Mouse (Mus musculus) kidney, embryonic 14.5 days (tissue): Measurements from ENCODE around the gene Mad1l1. TPM values are rescaled to one million over a fixed set of nuclear protein-coding genes. Genes with fewer than 3 reads are reported as not detected.

ENCODE experiments used
- polyA plus RNA-seq: library from polyadenylated mRNA; unstranded; fragments of >200 nt; fragmentation: Nextera tagmentation; extraction: Ambion mirVana; gene quantifications from 2 replicates; pipeline ENCODE4 v1.2.1, GENCODE M21; 2014

The Mad1l1 gene
- polyA plus RNA-seq, 1 experiment from 2014 or later = 47.4 TPM

Other genes starting within 250 kb of the Mad1l1 start
- 53.7 and 61.4 TPM in 2 replicates for gene Nudt1, start 104 bp upstream of the Mad1l1 start, polyA plus RNA-seq
- gene Mrm2, start 10.3 kb upstream of the Mad1l1 start, polyA plus RNA-seq = 19.5 and 22.0 TPM in 2 replicates
- gene Snx8, start 67.7 kb upstream of the Mad1l1 start, polyA plus RNA-seq = 10.5 and 12.9 TPM in 2 replicates
- gene Eif3b, start 97.8 kb upstream of the Mad1l1 start, polyA plus RNA-seq = 139 and 188 TPM in 2 replicates
- not detected in 2 replicates for gene Gm4869, start 124.1 kb upstream of the Mad1l1 start, polyA plus RNA-seq
- 13.3 and 17.5 TPM in 2 replicates for gene Chst12, start 184.0 kb upstream of the Mad1l1 start, polyA plus RNA-seq
- gene Grifin, start 243.5 kb upstream of the Mad1l1 start, polyA plus RNA-seq = 0.34 TPM in 1 of 2 replicates, not detected in the other